Mouse (Mus musculus) embryonic facial prominence, embryonic 11.5 days (tissue): ENCODE results near the gene Rapgef1. TPM values are rescaled to one million over a fixed set of nuclear protein-coding genes. Genes with fewer than 3 reads are reported as not detected.

ENCODE experiments used
- ATAC-seq: fragments of 200-750 bp; cut with Nextera tagmentation; replicated peaks from 2 replicates; pipeline ENCODE4 v1.8.0; 2017; ENCODE audit warnings: low read depth; ENCODE audit not compliant: insufficient number of reproducible peaks, low FRiP score, low TSS enrichment
- DNase-seq: peaks from one replicate; pipeline ENCODE4 v3.0.0-alpha.2; 2015; ENCODE audit warnings: low spot score
- H3K27ac ChIP-seq: fragments of 300-500 bp; sonication (generic); replicated peaks from 2 replicates; pipeline ENCODE4 v1.5.1; 2014; ENCODE audit warnings: mild to moderate bottlenecking, low read depth, low read length, control low read depth
- H3K27me3 ChIP-seq: fragments of 300-500 bp; sonication (generic); 2 replicates; pipeline ENCODE4 v1.6.1; 2014; ENCODE audit warnings: mild to moderate bottlenecking, low read length, moderate library complexity, mixed read lengths; ENCODE audit not compliant: control insufficient read depth, insufficient read depth
- H3K36me3 ChIP-seq: fragments of 300-500 bp; sonication (generic); replicated peaks from 2 replicates; pipeline ENCODE4 v1.6.1; 2014; ENCODE audit warnings: low read depth, mild to moderate bottlenecking, low read length, moderate library complexity, mixed read lengths; ENCODE audit not compliant: control insufficient read depth, insufficient read depth
- H3K4me1 ChIP-seq: fragments of 300-500 bp; sonication (generic); 2 replicates; pipeline ENCODE4 v1.6.1; 2014; ENCODE audit warnings: low read length, mixed read lengths; ENCODE audit not compliant: control insufficient read depth, insufficient read depth
- H3K4me2 ChIP-seq: fragments of 300-500 bp; sonication (generic); 2 replicates; pipeline ENCODE4 v1.6.1; 2014; ENCODE audit warnings: low read depth, mild to moderate bottlenecking, control low read depth, low read length, moderate library complexity
- H3K4me3 ChIP-seq: fragments of 300-500 bp; sonication (generic); 2 replicates; pipeline ENCODE4 v1.5.1; 2014; ENCODE audit warnings: low read depth, low read length, control low read depth
- H3K9ac ChIP-seq: fragments of 300-500 bp; sonication (generic); replicated peaks from 2 replicates; pipeline ENCODE4 v1.6.1; 2014; ENCODE audit warnings: mild to moderate bottlenecking, control low read depth, low read length
- H3K9me3 ChIP-seq: fragments of 300-500 bp; sonication (generic); replicated peaks from 2 replicates; pipeline ENCODE4 v1.6.1; 2016; ENCODE audit warnings: mild to moderate bottlenecking, low read length, inconsistent platforms, mixed read lengths; ENCODE audit not compliant: control insufficient read depth
- WGBS: fragments of 180-500 bp; shearing (Covaris S2); extraction: QIAGEN DNeasy Blood & Tissue Kit; methylation state at CpG from one replicate; pipeline ENCODE4 v1.1.7; 2014; 5-methylcytosine and 5-hydroxymethylcytosine counted together
- polyA plus RNA-seq: library from polyadenylated mRNA; unstranded; fragments of >200 nt; fragmentation: Nextera tagmentation; extraction: Ambion mirVana; gene quantifications from 2 replicates; pipeline ENCODE4 v1.2.1, GENCODE M21; 2014

Gene Rapgef1
- polyA plus RNA-seq, 1 experiment from 2014 or later: 14.0 TPM

DNA sequence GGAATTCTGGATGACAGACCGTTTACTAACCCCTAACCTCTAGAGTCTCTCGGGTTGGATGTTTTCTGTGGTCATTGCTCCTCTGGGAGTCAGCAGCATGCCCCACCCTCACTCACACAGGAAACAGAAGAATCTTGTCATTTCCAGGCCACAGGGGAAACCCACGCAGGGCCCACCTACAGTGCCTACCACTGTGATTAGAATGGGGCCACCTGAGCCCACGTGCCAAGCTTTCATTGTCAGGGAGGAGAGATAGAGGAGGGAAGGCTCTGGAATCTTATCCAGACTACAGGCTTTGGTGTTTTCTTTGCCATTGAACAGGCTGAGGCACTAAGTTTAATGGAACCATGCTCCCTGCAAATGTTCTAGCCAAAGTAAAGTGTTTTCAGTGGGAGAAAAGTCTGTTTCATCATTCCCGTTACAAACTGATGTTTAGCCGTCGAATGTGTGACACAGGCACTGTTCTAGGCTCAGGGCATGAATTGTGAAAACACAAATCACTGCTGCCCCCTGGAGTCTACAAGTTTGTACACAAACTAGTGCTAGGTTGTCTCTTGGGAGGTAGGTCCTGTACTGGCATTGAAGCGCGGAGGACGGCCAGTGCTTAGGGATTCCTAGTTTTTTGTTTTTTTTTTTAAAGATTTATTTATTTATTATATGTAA is 30.4 kb downstream of the Rapgef1 start:
- H3K9ac ChIP-seq: no peak overlapping the region
- H3K4me3 ChIP-seq: no peak overlapping the region
- 89% methylated on average over 10 of the region's 10 CpGs for WGBS
- DNase-seq (no peak), ATAC-seq (no peak)
- H3K9me3 ChIP-seq: no peaks in the 10 kb centered on the region
- H3K4me2 ChIP-seq: no peak overlapping the region
- no peaks in the 10 kb centered on the region for H3K36me3 ChIP-seq
- no peaks in the 10 kb centered on the region for H3K27me3 ChIP-seq
- H3K27ac ChIP-seq: no peak overlapping the region
- H3K4me1 ChIP-seq: no peaks in the 10 kb centered on the region

DNA sequence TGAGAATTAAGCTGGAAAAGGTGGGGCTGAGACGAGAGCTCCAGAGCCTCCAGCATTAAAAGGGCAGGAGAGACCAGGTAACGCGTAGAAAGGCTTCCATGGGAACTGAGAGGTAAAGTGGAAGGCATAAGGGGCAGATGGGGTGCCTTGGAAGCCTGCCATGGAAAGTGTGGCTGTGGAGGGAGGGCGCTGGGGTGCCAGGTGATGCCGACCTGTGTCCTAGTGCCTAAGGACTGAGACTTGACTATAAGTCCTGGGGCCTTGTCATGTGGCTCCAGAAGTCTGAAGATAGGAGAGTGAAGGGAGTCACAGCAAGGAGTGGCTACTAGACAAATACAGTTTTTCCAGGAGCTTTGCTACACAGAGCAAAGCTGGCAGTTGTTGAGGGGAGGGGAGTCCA is 32.4 kb downstream of the Rapgef1 start:
- Histone ChIP-seq H3K27ac (no peak overlapping the region), H3K4me3 (no peak overlapping the region), H3K27me3 (no peaks in the 10 kb centered on the region), H3K4me1 (no peaks in the 10 kb centered on the region), H3K9me3 (no peaks in the 10 kb centered on the region), H3K4me2 (no peak overlapping the region), H3K9ac (no peak overlapping the region), H3K36me3 (no peaks in the 10 kb centered on the region)
- 87% methylated on average over 5 of the region's 5 CpGs for WGBS
- ATAC-seq (no peak), DNase-seq (no peak)

DNA sequence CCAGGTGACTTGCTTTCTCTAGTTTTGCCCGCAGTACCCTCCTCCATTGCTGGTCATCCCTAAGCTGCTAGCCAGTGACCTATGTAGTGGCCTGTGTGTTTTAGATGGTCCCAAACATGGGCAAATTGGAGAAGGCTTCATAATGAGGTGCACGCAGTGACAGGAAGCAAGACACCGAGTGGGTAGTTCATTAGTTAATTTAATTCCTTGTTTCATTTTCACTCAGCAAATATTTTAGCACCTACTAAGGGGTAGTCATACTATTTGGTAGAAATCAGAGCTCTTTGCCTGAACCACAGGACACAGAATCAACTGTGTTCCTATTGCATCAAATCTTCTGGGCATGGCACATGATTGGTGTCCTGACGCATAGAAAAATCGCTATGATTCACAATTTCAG is 35.9 kb downstream of the Rapgef1 start:
- no peaks in the 10 kb centered on the region for H3K4me1 ChIP-seq
- H3K4me3 ChIP-seq: no peak overlapping the region
- H3K4me2 ChIP-seq: no peak overlapping the region
- DNase-seq (no peak), ATAC-seq (no peak)
- no peaks in the 10 kb centered on the region for H3K27me3 ChIP-seq
- no peak overlapping the region for H3K9ac ChIP-seq
- H3K27ac ChIP-seq: no peak overlapping the region
- H3K36me3 ChIP-seq: no peaks in the 10 kb centered on the region
- no peaks in the 10 kb centered on the region for H3K9me3 ChIP-seq
- 93% methylated on average over 5 of the region's 5 CpGs for WGBS

DNA sequence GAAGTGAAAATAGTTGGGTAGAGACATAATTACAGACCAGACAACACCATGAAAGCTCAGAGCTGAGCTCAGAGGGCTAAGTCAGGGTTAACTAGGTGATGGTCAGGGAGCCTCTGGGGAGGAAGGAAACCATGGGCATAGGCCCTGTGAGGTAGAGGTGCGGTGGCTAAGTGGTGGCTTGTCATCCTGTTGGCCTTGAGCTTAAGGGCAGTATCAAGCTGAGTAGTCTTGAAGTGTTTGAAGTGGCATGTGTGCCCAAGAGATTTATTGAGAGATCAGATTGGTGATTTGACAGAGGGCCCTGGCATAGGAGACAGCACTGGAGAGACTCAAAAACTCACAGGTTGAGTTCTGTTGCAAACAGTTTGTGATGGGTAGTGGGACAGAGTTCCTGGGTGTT is 36.6 kb downstream of the Rapgef1 start:
- no peaks in the 10 kb centered on the region for H3K4me1 ChIP-seq
- WGBS: 78% methylated on average over 1 of the region's 1 CpGs
- no peak overlapping the region for H3K9ac ChIP-seq
- no peak overlapping the region for H3K27ac ChIP-seq
- H3K36me3 ChIP-seq: no peaks in the 10 kb centered on the region
- no peak for ATAC-seq
- no peak overlapping the region for H3K4me2 ChIP-seq
- no peak overlapping the region for H3K4me3 ChIP-seq
- no peaks in the 10 kb centered on the region for H3K27me3 ChIP-seq
- DNase-seq: no peak
- H3K9me3 ChIP-seq: no peaks in the 10 kb centered on the region

DNA sequence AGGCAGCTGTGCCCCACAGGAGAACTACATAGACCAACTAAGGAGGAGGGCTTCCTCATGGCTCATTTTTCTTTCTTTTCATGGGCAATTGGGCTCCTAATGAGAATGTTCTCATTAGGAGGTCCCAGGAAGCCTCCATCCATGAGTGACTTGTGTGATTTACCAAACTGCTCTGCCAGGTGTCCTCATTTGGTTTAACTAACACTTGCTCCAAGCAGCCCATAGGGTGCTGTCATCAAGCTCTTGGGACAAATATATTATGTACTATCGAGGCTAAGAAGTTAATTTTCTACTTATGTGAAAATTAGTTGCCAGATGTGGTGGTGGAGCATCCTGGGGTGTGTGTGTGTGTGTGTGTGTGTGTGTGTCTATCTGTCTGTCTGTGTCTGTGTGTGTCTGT is 37.6 kb downstream of the Rapgef1 start:
- Histone ChIP-seq H3K27me3 (no peaks in the 10 kb centered on the region), H3K4me2 (no peak overlapping the region), H3K9me3 (no peaks in the 10 kb centered on the region), H3K9ac (no peak overlapping the region), H3K4me1 (peaks cover 2% of the 10 kb centered on the region; the same call in 1 of the 2 replicates), H3K4me3 (no peak overlapping the region), H3K27ac (no peak overlapping the region), H3K36me3 (no peaks in the 10 kb centered on the region)
- ATAC-seq (no peak), DNase-seq (no peak)
- 73% methylated on average over 1 of the region's 1 CpGs for WGBS

DNA sequence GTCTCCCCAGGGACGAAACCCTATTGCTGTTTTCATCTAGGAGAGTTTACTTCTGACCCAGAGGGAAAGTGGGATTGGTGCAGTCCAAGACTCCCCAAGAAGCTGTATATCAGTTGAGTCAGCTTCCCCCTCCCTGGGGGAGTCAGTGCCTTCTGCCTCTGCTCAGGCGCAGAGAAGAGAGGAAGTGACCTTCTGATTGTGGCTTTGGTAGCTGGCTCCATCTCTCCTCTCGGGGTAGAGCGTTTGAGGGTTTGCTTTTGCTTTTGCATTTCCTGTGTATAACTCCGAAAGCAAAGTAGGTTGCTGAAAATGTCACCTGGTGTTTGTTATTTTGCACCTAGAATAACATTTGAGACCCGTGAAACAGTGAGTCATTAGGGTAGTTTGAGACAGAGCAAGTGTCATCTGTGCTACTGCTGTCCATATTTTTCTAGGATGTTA is 42.3 kb downstream of the Rapgef1 start:
- H3K4me3 ChIP-seq: no peak overlapping the region
- no peak for DNase-seq
- H3K27me3 ChIP-seq: no peaks in the 10 kb centered on the region
- H3K36me3 ChIP-seq: no peaks in the 10 kb centered on the region
- WGBS: 53% methylated on average over 6 of the region's 6 CpGs
- no peak overlapping the region for H3K27ac ChIP-seq
- no peaks in the 10 kb centered on the region for H3K9me3 ChIP-seq
- H3K4me2 ChIP-seq: no peak overlapping the region
- no peak overlapping the region for H3K9ac ChIP-seq
- peaks cover 7% of the 10 kb centered on the region for H3K4me1 ChIP-seq
- no peak for ATAC-seq

DNA sequence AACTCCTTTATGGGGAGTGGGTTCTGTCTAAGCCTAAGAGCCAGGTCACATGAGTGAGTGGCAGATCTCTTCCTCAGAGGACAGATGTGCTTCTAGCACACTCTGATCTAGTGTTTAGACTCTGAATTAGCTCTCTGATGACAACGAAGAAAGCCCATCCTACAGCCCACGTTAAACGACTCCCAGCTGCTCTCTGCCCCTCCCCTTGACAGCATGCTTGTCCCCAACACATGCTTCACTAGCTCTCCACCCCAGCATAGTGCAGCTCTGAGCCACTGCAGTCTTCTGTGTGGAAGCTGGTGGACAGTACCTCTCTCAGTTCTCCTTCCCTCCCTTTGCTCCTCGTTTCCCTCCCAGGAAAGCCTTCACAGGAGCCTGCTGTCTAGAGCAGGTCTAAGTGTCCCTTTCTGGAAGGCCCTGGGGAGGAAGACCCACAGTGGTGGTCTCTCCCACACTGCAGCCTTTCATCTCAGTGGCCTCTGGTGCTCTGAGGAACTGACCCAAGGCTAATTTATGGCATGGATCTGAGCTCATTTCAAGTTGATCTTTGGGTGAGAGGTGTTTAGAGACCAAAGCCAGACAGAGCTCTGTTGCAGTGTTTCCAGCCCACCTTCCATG is 43.8 kb downstream of the Rapgef1 start:
- Histone ChIP-seq H3K4me2 (no peak overlapping the region), H3K9ac (no peak overlapping the region), H3K9me3 (no peaks in the 10 kb centered on the region), H3K4me1 (peaks cover 7% of the 10 kb centered on the region), H3K27ac (no peak overlapping the region), H3K27me3 (no peaks in the 10 kb centered on the region), H3K36me3 (no peaks in the 10 kb centered on the region), H3K4me3 (no peak overlapping the region)
- no peak for DNase-seq
- no peak for ATAC-seq
- 14% methylated on average over 4 of the region's 4 CpGs for WGBS

DNA sequence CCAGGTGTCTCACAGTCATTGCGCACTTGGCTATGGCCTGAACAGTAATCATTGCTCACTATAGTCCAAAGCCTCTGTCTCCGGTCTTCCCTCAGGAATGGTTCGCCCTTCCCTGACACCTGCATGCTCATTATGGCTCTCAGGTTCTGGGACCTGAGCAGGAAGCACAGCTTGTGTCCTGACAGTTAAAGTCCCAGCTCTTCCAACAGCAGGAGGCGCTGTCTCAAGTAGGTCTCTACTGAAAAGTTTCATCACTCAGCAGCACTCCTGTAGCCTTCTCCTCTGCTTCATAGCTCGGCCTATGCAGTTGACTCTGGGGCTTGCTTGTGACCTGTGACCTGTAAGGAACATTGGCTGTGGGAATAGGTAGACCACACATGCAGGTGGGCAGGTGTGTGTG is 45.9 kb downstream of the Rapgef1 start:
- no peak overlapping the region for H3K4me2 ChIP-seq
- H3K4me3 ChIP-seq: no peak overlapping the region
- H3K4me1 ChIP-seq: peaks cover 7% of the 10 kb centered on the region
- no peaks in the 10 kb centered on the region for H3K27me3 ChIP-seq
- no peak overlapping the region for H3K9ac ChIP-seq
- H3K36me3 ChIP-seq: no peaks in the 10 kb centered on the region
- 89% methylated on average over 5 of the region's 5 CpGs for WGBS
- no peak overlapping the region for H3K27ac ChIP-seq
- H3K9me3 ChIP-seq: no peaks in the 10 kb centered on the region
- no peak for DNase-seq
- no peak for ATAC-seq
